Mouse (Mus musculus): ENCODE results near the gene Usp37.

GRCm38 (mm10) chr1:74584616-74585398 lies 40.7 kb upstream of the Usp37 start:
- TF ChIP-seq CTCF (IDR thresholded peaks at IDR 0.05; ENCODE audit: low read depth) (no peak), EP300 (IDR thresholded peaks at IDR 0.05; ENCODE audit: low read depth) (no peak)

Data from liver, embryonic 14.5 days (tissue).